Mouse (Mus musculus) liver, adult 2 months (tissue): Measurements from ENCODE around the gene Map2. TPM values are rescaled to one million over a fixed set of nuclear protein-coding genes. Genes with fewer than 3 reads are reported as not detected.
A peak's percentile ranks its signal among the peaks of the same experiment; 100 is the strongest.

Experiments used
- DNase-seq: peaks from one replicate; pipeline ENCODE4 v3.0.0-alpha.2; 2011; ENCODE audit warnings: low read depth, low spot score; ENCODE audit errors: extremely low read depth
- H3K27ac ChIP-seq: fragments of 200-500 bp; replicated peaks from 2 replicates; pipeline ENCODE4 v1.5.1; 2012; ENCODE audit warnings: low read depth, mild to moderate bottlenecking, control low read depth, inconsistent platforms, low read length; ENCODE audit not compliant: insufficient read depth
- H3K27me3 ChIP-seq: fragments of 200-500 bp; 2 replicates; pipeline ENCODE4 v1.6.1; 2012; ENCODE audit warnings: mild to moderate bottlenecking, moderate library complexity, low read length, inconsistent platforms; ENCODE audit not compliant: control insufficient read depth, insufficient read depth
- H3K36me3 ChIP-seq: fragments of 200-500 bp; 2 replicates; pipeline ENCODE4 v1.6.1; 2012; ENCODE audit warnings: low read length, inconsistent platforms; ENCODE audit not compliant: control insufficient read depth, insufficient read depth
- H3K4me1 ChIP-seq: fragments of 200-500 bp; 2 replicates; pipeline ENCODE4 v1.6.1; 2011; ENCODE audit warnings: low read length; ENCODE audit not compliant: control insufficient read depth, insufficient read depth
- H3K4me3 ChIP-seq: fragments of 200-500 bp; 2 replicates; pipeline ENCODE4 v1.5.1; 2011; ENCODE audit warnings: low read depth, mild to moderate bottlenecking, control low read depth, low read length, moderate library complexity; ENCODE audit not compliant: insufficient read depth
- H3K79me2 ChIP-seq: fragments of 200-500 bp; 2 replicates; pipeline ENCODE4 v1.6.1; 2012; ENCODE audit warnings: inconsistent platforms, mild to moderate bottlenecking, low read length, moderate library complexity; ENCODE audit not compliant: control insufficient read depth, insufficient read depth
- H3K9ac ChIP-seq: fragments of 200-500 bp; 2 replicates; pipeline ENCODE4 v1.6.1; 2012; ENCODE audit warnings: low read depth, mild to moderate bottlenecking, control low read depth, inconsistent platforms, low read length
- CTCF ChIP-seq: fragments of 200-500 bp; IDR thresholded peaks from 2 replicates; pipeline ENCODE4 v1.5.1; 2011; ENCODE audit warnings: low read depth, low read length, control low read depth
- POLR2A ChIP-seq: fragments of 200-500 bp; IDR thresholded peaks from 2 replicates; pipeline ENCODE4 v1.6.1; 2011; ENCODE audit warnings: low read length, control low read depth; ENCODE audit not compliant: insufficient read depth; ENCODE audit errors: extremely low read depth
- WGBS: fragments of 180-500 bp; shearing (Covaris S2); methylation state at CpG from one replicate; pipeline ENCODE4 v1.1.7; 2018; 5-methylcytosine and 5-hydroxymethylcytosine counted together
- polyA plus RNA-seq: library from polyadenylated mRNA; depleted of rRNA; stranded (reverse); fragments of >200 nt; gene quantifications from 2 replicates; pipeline ENCODE4 v1.2.3, GENCODE M21; 2012; rRNA removed
- total RNA-seq: library from RNA; depleted of rRNA; stranded (reverse); fragments of >200 nt; gene quantifications from 2 replicates; pipeline ENCODE4 v1.2.3, GENCODE M21; 2014; rRNA removed

The Map2 gene
- total RNA-seq (1.0 and 1.5 TPM in 2 replicates), polyA plus RNA-seq (0.25 and 0.45 TPM in 2 replicates)

DNA sequence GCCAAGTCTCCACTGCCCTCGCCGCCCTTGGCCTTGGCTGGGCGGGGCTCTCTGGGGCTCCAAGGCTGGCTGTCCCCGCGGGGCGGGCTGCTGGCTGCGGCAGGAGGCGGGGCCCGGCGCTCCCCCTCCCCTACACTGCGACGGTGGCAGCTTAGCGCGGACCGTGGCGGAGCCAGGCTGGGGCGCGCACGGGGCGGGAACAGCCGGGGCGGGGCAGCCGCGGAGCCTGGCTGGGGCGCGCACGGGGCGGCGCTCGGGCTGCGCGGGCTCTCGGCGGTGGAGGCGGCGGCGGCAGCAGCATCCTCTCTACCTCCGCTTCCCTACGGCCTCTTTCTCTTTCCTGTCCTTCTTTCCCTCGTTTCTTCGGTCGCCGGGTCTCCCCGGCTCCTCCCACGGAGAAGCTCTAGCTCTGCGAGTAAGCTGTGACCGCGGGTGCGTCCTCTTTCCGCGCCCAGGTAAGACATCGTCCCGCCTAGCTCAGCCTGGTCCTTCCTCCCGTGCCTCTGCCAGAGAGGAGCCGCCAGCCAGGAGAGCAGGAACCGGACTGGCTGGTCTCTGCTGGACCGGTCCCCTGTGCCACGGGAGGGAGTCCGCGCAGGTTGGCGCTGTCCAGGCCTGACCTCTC lies at the start of gene Map2:
Gene Map2, plus strand, starts transcription at position 233 of the 625 bp plus-strand sequence.
- Histone ChIP-seq H3K36me3 (no peaks in the 10 kb centered on the region), H3K79me2 (no peaks in the 10 kb centered on the region), H3K9ac (peak within 1 kb of the TSS; percentile 41; the same call in 1 of the 2 replicates), H3K4me1 (peaks cover 3% of the 10 kb centered on the region; the same call in 1 of the 2 replicates), H3K27ac (no peak within 1 kb of the TSS), H3K4me3 (peak within 1 kb of the TSS; percentile 59), H3K27me3 (no peaks in the 10 kb centered on the region)
- peak; percentile 17 for DNase-seq
- TF ChIP-seq CTCF: no peak
- no peak for TF ChIP-seq POLR2A
- WGBS: under 1% methylated on average over 61 of the region's 61 CpGs

GRCm38 (mm10) chr1:66133014-66133413 lies 42.1 kb upstream of the Map2 start:
- TF ChIP-seq CTCF (no peak), POLR2A (no peak)
- Histone ChIP-seq H3K27me3 (no peaks in the 10 kb centered on the region), H3K4me1 (no peaks in the 10 kb centered on the region), H3K27ac (no peak overlapping the region), H3K79me2 (no peaks in the 10 kb centered on the region), H3K9ac (no peak overlapping the region), H3K4me3 (no peak overlapping the region), H3K36me3 (no peaks in the 10 kb centered on the region)
- no peak for DNase-seq

DNA sequence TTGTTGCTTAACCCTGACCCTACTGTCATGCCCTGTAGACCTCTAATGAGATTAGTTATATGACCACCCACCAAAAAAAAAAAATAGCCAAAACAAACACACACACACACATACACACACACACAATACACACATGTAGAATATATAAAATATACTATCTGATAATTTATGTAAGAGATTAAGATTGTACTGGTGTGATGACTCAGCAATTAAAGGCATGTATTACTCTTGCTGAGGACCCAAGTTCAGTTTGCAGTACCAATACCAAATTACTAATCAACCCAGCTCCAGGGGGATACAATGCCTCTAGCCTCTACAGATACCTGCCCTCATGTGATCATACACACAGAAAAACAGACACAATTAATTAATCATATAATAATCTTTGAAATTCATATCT lies 39.7 kb upstream of the Map2 start:
- Histone ChIP-seq H3K27me3 (no peaks in the 10 kb centered on the region), H3K79me2 (no peaks in the 10 kb centered on the region), H3K9ac (no peak overlapping the region), H3K27ac (no peak overlapping the region), H3K4me3 (no peak overlapping the region), H3K36me3 (no peaks in the 10 kb centered on the region), H3K4me1 (no peaks in the 10 kb centered on the region)
- DNase-seq: no peak
- TF ChIP-seq POLR2A (no peak), CTCF (no peak)

DNA sequence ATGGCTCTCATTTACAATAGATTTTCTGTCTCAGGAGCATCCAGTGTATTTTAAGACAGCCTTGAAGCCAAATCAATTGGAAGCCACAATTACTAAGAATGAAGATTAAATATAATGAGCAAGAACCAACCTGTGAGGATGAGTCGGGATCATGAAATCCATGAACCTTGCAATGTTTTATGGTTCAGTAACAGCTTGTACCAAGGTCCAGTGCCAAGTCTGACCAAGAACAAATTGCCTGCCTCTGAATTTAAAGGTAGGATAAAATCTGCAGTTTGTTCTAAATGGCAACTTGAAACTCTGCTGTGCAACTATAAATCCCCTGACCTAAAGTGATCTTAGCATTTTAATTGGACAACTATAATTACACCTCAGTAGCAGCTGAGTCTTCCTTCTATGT lies 34.4 kb upstream of the Map2 start:
- no peak for DNase-seq
- Histone ChIP-seq H3K9ac (no peak overlapping the region), H3K36me3 (no peaks in the 10 kb centered on the region), H3K27ac (no peak overlapping the region), H3K4me3 (no peak overlapping the region), H3K79me2 (no peaks in the 10 kb centered on the region), H3K4me1 (no peaks in the 10 kb centered on the region), H3K27me3 (no peaks in the 10 kb centered on the region)
- 88% methylated on average over 1 of the region's 1 CpGs for WGBS
- TF ChIP-seq CTCF: no peak
- no peak for TF ChIP-seq POLR2A

GRCm38 (mm10) chr1:66145180-66145579 lies 29.9 kb upstream of the Map2 start:
- 55% methylated on average over 3 of the region's 3 CpGs for WGBS
- H3K27ac ChIP-seq: no peak overlapping the region
- TF ChIP-seq CTCF: no peak
- TF ChIP-seq POLR2A: no peak

GRCm38 (mm10) chr1:66148825-66149514 lies 26.1 kb upstream of the Map2 start:
- no peaks in the 10 kb centered on the region for H3K27me3 ChIP-seq
- H3K9ac ChIP-seq: no peak overlapping the region
- DNase-seq: no peak
- H3K36me3 ChIP-seq: no peaks in the 10 kb centered on the region
- no peak overlapping the region for H3K4me3 ChIP-seq
- no peaks in the 10 kb centered on the region for H3K79me2 ChIP-seq
- H3K27ac ChIP-seq: no peak overlapping the region
- H3K4me1 ChIP-seq: no peaks in the 10 kb centered on the region
- no peak for TF ChIP-seq POLR2A
- no peak for TF ChIP-seq CTCF
- WGBS: 79% methylated on average over 2 of the region's 2 CpGs

More at GRCm38 (mm10) chr1:66145180-66145579, 29.9 kb upstream of the Map2 start:
- H3K36me3 ChIP-seq: no peaks in the 10 kb centered on the region
- no peaks in the 10 kb centered on the region for H3K27me3 ChIP-seq
- no peak overlapping the region for H3K4me3 ChIP-seq
- no peak for DNase-seq
- H3K79me2 ChIP-seq: no peaks in the 10 kb centered on the region
- H3K9ac ChIP-seq: no peak overlapping the region
- no peaks in the 10 kb centered on the region for H3K4me1 ChIP-seq
